Mouse (Mus musculus) G1E-ER4 (cell line): ENCODE results near the gene Comt. TPM values are rescaled to one million over a fixed set of nuclear protein-coding genes. Genes with fewer than 3 reads are reported as not detected.

Experiments used
- GATA1 ChIP-seq: IDR thresholded peaks from one replicate; pipeline ENCODE4 v1.8.0; 2012; ENCODE audit warnings: low read length, inconsistent platforms
- polyA plus RNA-seq: library from polyadenylated mRNA; stranded (reverse); fragments of >175 nt; gene quantifications from 2 replicates; pipeline ENCODE4 v1.2.3, GENCODE M21; 2012

Gene Comt
- polyA plus RNA-seq, 1 experiment, result 37.8 TPM

DNA sequence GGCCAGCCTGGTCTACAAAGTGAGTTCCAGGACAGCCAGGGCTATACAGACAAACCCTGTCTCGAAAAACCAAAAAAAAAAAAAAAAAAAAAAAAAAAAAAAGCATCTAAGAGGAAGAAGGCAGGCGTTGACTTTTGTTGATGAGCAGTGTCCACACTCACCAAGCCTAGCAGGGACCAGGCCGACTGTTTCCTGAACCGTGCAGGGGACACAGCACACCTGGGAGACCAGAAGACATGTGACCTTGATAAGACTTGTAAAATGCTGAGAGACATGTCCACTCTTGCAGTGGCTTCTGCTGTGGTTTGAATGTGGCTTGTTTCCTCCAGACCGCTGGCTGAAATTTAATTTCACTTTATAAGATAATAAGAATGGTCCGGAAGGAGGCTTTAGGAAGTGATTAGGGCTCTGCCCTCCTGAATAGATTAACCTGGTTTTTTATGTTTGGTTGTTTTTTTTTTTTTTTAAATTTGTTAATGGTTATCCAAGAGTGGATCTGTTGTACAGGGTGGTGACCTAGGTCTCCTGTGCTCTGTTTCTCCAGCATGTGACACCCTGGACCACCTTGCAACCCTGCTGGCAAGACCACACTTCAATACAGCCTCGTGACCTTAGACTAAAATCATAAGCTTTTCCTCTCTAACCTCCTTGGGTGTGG lies 50.2 kb downstream of the Comt start:
- no peak for TF ChIP-seq GATA1

- TF ChIP-seq GATA1, result no peak
Observed at GRCm38 (mm10) chr16:18373632-18374031, 53.0 kb downstream of the Comt start.

DNA sequence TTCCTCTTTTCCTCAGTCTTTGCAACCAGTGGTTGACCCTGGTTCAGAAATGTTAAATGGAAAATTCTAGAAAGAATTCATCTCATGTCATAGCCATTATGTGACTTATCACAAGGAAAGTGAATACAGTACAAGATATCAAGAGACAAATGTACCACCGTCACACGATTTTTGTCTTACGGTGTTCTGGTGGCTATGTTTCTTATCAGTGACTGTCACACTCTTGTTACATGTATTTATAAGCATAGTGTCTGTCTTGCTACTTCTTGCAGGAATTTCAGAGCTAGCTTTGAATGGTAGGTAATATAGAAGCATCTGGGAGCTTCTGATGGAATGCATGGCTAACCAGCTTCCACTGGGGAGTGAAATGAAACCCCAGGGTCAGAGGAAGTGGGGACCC lies 56.5 kb downstream of the Comt start:
- TF ChIP-seq GATA1, result no peak

DNA sequence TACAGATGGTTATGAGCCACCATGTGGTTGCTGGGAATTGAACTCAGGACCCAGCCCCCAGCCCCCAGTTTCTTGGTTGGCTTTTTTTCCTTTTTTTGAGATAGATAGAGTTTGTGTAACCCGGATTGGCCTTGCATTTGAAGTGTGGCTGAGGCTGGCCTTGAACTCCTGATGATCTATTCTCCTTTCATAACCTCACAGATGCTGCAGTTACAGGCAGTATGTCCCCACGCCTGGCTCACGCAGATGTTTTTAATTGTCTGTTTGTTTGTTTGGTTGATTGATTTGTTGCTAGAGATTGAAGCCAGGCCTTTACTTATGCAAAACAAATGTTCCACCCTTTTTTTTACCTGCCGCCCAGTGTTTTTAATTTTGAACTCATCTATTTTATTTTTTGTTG lies 59.8 kb downstream of the Comt start:
- no peak for TF ChIP-seq GATA1

DNA sequence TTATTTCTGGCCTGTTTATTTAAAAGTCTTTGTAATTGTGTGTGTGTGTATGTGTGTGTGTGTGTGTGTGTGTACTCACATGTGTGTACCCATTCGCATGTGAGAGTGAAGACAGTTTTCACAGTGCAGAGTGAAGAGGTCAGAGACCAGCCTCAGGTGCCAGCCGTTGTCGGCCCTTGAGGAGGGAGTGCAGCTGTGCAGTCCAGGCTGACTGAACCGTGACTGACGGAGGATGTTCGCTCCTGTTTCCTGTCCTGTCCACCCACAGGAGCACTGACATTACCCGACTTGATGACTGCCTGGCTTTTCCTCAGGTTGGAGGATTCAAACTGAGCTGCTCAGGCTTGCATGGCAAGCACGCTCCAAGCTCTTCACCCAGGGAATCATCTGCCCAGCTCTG lies 63.7 kb downstream of the Comt start:
- TF ChIP-seq GATA1, result no peak

DNA sequence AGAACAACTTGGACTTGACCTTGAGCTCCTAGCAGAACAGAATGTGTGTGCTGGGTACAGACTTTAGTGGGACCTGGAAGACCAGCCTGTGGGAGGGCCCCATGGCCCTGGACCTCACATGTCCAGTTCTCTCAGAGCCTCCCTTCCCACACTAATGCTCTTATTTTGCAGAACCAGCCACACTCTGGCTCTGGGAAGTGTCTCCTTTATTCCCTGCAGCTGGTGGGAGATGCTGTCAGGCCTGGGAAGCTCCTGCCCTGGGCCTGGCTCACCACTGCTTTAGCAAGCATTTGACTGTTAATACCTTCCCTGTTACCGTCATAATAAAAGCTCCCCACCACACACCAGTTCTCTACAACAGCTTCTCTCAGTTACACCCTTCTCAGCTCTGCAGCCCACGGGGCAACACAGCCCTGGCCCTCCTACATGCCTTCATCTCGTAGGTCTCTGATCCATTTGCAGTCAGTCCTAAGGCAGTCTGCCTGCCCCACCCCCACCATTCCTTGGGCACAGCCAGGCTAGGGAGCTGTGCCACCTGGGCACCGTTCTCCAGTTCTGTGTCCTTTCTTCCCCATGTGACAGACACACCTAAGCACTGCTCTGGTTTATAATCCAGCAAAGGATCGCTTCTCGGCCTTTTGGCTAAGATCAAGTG lies 66.4 kb downstream of the Comt start:
- no peak for TF ChIP-seq GATA1

- TF ChIP-seq GATA1, result no peak
Observed at GRCm38 (mm10) chr16:18357977-18358376, 68.7 kb downstream of the Comt start.

DNA sequence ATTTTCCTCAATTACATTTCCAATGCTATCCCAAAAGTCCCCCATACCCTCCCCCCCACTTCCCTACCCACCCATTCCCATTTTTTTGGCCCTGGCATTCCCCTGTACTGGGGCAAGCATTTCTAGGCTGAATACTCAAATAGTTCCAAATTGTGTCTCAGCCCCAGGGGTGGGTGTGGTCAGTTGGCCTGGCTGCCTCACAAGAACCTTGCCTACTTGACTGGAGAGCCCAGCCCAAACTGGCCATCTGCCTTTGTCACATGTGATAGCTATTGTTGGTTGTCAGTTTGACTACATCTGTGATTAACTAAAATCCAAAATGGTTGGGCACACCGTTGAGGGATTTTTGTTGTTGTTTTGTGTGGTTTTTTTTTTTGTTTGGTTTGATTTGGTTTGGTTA lies 69.7 kb downstream of the Comt start:
- no peak for TF ChIP-seq GATA1

Other genes starting within 250 kb of the Comt start
- not detected in 2 replicates for gene Ccdc188, start 209.0 kb downstream of the Comt start, polyA plus RNA-seq
- 3.8 and 4.3 TPM in 2 replicates for gene Zdhhc8, start 191.7 kb downstream of the Comt start, polyA plus RNA-seq
- 90.5 and 92.7 TPM in 2 replicates for gene Trmt2a, start 178.2 kb downstream of the Comt start, polyA plus RNA-seq
- gene Ranbp1, start 178.1 kb downstream of the Comt start, polyA plus RNA-seq, result 1,312 and 1,811 TPM in 2 replicates
- gene Gm49776, start 168.5 kb downstream of the Comt start, polyA plus RNA-seq, result not detected in 2 replicates
- gene Dgcr8, start 137.6 kb downstream of the Comt start, polyA plus RNA-seq, result 5.3 and 13.9 TPM in 2 replicates
- 36.6 and 47.4 TPM in 2 replicates for gene Tango2, start 78.7 kb downstream of the Comt start, polyA plus RNA-seq
- gene Arvcf, start 78.7 kb downstream of the Comt start, polyA plus RNA-seq, result 41.0 and 49.1 TPM in 2 replicates
- gene Txnrd2, start 468 bp downstream of the Comt start, polyA plus RNA-seq, result 13.1 and 16.2 TPM in 2 replicates
- gene Gnb1l, start 71.9 kb upstream of the Comt start, polyA plus RNA-seq, result 7.7 and 12.0 TPM in 2 replicates
- 6.8 and 7.7 TPM in 2 replicates for gene Rtl10, start 72.0 kb upstream of the Comt start, polyA plus RNA-seq
- not detected in 2 replicates for gene Tbx1, start 163.8 kb upstream of the Comt start, polyA plus RNA-seq
- gene Gp1bb, start 195.6 kb upstream of the Comt start, polyA plus RNA-seq, result not detected in 2 replicates
- not detected in 2 replicates for gene Gm49601, start 199.6 kb upstream of the Comt start, polyA plus RNA-seq
- not detected in 2 replicates for gene Sept5, start 203.1 kb upstream of the Comt start, polyA plus RNA-seq